Mouse (Mus musculus) limb, embryonic 14.5 days (tissue): ENCODE data around the gene Gm49369. TPM values are rescaled to one million over a fixed set of nuclear protein-coding genes. Genes with fewer than 3 reads are reported as not detected.

ENCODE experiments used
- ATAC-seq: fragments of 200-750 bp; cut with Nextera tagmentation; 2 replicates; pipeline ENCODE4 v1.8.0; 2017; ENCODE audit warnings: low read depth, moderate number of reproducible peaks, moderate TSS enrichment; ENCODE audit not compliant: low FRiP score
- DNase-seq: peaks from one replicate; pipeline ENCODE4 v3.0.0-alpha.2; 2015; ENCODE audit warnings: low spot score
- H3K27ac ChIP-seq: fragments of 300-500 bp; sonication (generic); replicated peaks from 2 replicates; pipeline ENCODE4 v1.5.1; 2014; ENCODE audit warnings: low read depth, mild to moderate bottlenecking, low read length, moderate library complexity, mixed read lengths
- H3K27me3 ChIP-seq: fragments of 300-500 bp; sonication (generic); 2 replicates; pipeline ENCODE4 v1.6.1; 2014; ENCODE audit warnings: low read length, mixed read lengths; ENCODE audit not compliant: control insufficient read depth, insufficient read depth
- H3K36me3 ChIP-seq: fragments of 300-500 bp; sonication (generic); 2 replicates; pipeline ENCODE4 v1.6.1; 2014; ENCODE audit warnings: mild to moderate bottlenecking, low read length, moderate library complexity, mixed read lengths; ENCODE audit not compliant: control insufficient read depth, insufficient read depth
- H3K4me1 ChIP-seq: fragments of 300-500 bp; sonication (generic); 2 replicates; pipeline ENCODE4 v1.6.1; 2014; ENCODE audit warnings: antibody characterized with exemption, low read length, mixed read lengths; ENCODE audit not compliant: control insufficient read depth, insufficient read depth
- H3K4me2 ChIP-seq: fragments of 300-500 bp; sonication (generic); replicated peaks from 2 replicates; pipeline ENCODE4 v1.6.1; 2014; ENCODE audit warnings: low read depth, mild to moderate bottlenecking, low read length, moderate library complexity; ENCODE audit not compliant: severe bottlenecking
- H3K4me3 ChIP-seq: fragments of 300-500 bp; sonication (generic); replicated peaks from 2 replicates; pipeline ENCODE4 v1.5.1; 2014; ENCODE audit warnings: low read length
- H3K9ac ChIP-seq: fragments of 300-500 bp; sonication (generic); 2 replicates; pipeline ENCODE4 v1.6.1; 2014; ENCODE audit warnings: mild to moderate bottlenecking, low read depth, low read length, moderate library complexity; ENCODE audit not compliant: severe bottlenecking
- H3K9me3 ChIP-seq: fragments of 300-500 bp; sonication (generic); 2 replicates; pipeline ENCODE4 v1.6.1; 2016; ENCODE audit warnings: low read length; ENCODE audit not compliant: control insufficient read depth
- POLR2A ChIP-seq: fragments of 200-500 bp; IDR thresholded peaks from 2 replicates; pipeline ENCODE4 v1.8.0; 2012; ENCODE audit warnings: inconsistent platforms, mild to moderate bottlenecking, moderate library complexity, borderline replicate concordance; ENCODE audit not compliant: insufficient read depth, insufficient read length; ENCODE audit errors: extremely low read depth
- WGBS: fragments of 180-500 bp; shearing (Covaris S2); extraction: QIAGEN DNeasy Blood & Tissue Kit; methylation state at CpG from one replicate; pipeline ENCODE4 v1.1.7; 2014; 5-methylcytosine and 5-hydroxymethylcytosine counted together
- polyA plus RNA-seq, 2 experiments: library from polyadenylated mRNA; depleted of rRNA in 1 of 2; stranded (reverse) in 1 of 2; unstranded in 1 of 2; fragments of >200 nt; fragmentation: Nextera tagmentation in 1 of 2; extraction: Ambion mirVana in 1 of 2; gene quantifications; 2 replicates each; pipeline versions ENCODE4 v1.2.1 to v1.2.3; 2012 to 2014

Gene Gm49369
- polyA plus RNA-seq, 2 experiments = 0.09 TPM; not detected in 1

DNA sequence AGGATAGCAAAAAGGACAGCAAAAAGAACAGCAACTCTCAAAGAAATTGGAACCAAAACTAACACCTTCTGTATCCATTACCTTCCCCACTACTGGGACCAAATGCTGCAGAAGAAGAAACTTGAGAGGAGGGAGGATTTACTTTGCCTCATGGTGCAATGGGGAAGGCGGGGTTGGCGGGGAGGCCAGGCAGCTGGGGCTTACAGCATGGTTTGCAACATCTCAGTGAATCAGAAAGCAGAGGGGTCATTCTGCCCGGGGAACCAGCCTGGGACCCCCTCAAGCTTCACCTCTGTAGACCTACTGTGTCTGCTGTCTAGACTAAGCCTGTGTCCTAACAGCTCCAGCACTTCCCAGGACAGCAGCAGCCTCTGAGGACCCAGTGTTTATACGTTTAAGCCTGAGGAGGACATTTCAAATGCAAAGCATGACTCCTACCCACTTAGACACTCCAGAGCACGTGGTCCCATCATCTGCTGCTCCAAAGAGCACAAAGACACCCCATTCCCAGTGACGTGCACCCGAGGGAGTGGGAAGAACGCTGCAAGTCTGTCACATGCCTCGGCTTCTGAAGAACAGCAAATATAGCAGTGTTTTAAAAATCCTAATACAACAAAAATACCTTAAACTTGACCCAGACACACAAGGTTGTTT is 33.0 kb downstream of the Gm49369 start:
- Histone ChIP-seq H3K9me3 (no peaks in the 10 kb centered on the region), H3K9ac (no peak overlapping the region), H3K4me2 (no peak overlapping the region), H3K36me3 (no peaks in the 10 kb centered on the region), H3K27ac (0 out of 2 replicates have a peak overlapping the region, but pooled peaks have one; percentile 13), H3K4me3 (no peak overlapping the region), H3K27me3 (no peaks in the 10 kb centered on the region), H3K4me1 (no peaks in the 10 kb centered on the region; the same call in 1 of the 2 replicates)
- ATAC-seq (peak; percentile 67; the same call in 1 of the 2 replicates), DNase-seq (no peak)
- no peak for TF ChIP-seq POLR2A
- WGBS = 26% methylated on average over 9 of the region's 9 CpGs

DNA sequence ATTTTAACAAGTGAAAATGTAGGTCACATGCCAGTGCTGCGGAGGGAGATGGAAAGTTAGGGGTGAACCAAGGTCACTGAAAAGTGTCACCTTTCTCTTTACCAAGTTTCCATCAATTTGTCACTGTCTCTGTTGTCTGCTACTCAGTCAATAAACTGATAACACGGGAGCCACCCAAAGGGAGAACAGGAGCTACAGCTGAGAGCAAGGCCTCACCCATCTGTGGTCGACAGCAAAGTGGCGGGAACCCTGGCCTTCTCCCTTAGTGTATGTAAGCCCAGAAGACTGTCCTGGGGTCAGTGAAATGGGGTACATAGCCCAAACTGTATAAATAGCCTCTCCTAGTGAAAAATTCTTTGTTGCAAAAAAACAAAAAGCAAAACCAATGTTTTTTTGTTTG is 34.9 kb downstream of the Gm49369 start:
- Histone ChIP-seq H3K9ac (no peak overlapping the region), H3K4me2 (no peak overlapping the region), H3K4me3 (no peak overlapping the region), H3K27me3 (no peaks in the 10 kb centered on the region), H3K36me3 (no peaks in the 10 kb centered on the region), H3K27ac (no peak overlapping the region), H3K9me3 (no peaks in the 10 kb centered on the region), H3K4me1 (no peaks in the 10 kb centered on the region; the same call in 1 of the 2 replicates)
- DNase-seq (no peak), ATAC-seq (no peak)
- 72% methylated on average over 4 of the region's 4 CpGs for WGBS
- TF ChIP-seq POLR2A = no peak

DNA sequence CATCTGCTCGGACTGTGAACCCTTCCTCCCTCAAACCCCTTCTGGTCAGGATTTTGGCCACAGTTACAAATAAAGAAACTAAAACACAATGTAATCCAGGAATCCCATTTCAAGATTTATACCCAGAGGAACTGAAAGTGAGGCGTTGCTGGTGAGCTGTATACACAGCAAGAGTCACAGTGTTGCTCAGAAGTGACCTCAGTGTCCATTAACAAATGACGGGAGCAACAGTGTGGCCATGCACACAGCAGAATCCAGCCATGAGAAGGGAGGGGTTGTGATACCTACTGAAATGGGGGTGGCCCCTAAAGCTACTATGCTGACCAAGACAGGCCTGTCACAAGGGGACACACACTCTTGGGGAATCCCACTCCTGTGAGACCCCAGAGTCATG is 40.2 kb downstream of the Gm49369 start:
- Histone ChIP-seq H3K27ac (no peak overlapping the region), H3K4me2 (no peak overlapping the region), H3K4me1 (0 out of 2 replicates have a peak, but pooled peaks cover 3% of the 10 kb centered on the region), H3K4me3 (no peak overlapping the region), H3K36me3 (no peaks in the 10 kb centered on the region), H3K9me3 (no peaks in the 10 kb centered on the region), H3K27me3 (no peaks in the 10 kb centered on the region), H3K9ac (no peak overlapping the region)
- ATAC-seq (no peak), DNase-seq (no peak)
- TF ChIP-seq POLR2A = no peak
- WGBS = 72% methylated on average over 3 of the region's 3 CpGs

DNA sequence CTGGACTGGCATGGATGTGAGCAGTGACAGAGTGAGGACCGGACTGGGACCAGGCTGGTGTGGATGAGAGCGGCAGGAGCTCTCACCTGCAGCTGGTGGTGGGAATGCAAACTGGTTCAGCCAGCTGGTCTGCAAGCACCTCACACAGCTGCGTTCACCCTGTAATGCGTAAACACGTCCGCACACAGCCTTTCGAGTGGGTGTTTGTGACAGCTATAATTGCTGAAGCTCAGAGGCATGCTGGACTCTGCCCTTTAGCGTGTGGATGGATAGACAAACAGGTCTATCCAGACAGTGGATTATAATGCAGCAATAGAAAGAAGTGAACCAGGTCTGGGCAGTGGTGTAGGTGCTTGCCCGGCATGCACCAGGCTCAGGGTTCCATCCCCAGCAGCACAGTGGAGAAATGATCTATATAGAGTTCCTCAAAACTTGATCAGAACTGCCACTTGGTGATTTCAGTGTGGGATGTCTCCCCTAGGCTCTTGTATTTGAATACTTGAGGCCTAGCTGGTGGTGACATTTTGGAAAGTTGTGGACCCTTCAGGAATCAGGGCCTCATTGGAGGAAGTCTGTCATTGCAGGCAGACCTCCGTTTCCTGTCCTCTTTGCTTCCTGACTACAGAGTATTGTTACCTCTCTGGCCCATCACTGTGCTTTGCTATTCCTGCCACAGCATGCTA is 40.8 kb downstream of the Gm49369 start:
- no peak overlapping the region for H3K4me3 ChIP-seq
- 60% methylated on average over 10 of the region's 10 CpGs for WGBS
- no peak for TF ChIP-seq POLR2A
- no peak overlapping the region for H3K9ac ChIP-seq
- H3K27ac ChIP-seq = no peak overlapping the region
- ATAC-seq (no peak), DNase-seq (no peak)
- H3K4me2 ChIP-seq = no peak overlapping the region
- H3K9me3 ChIP-seq = no peaks in the 10 kb centered on the region
- 0 out of 2 replicates have a peak, but pooled peaks cover 3% of the 10 kb centered on the region for H3K4me1 ChIP-seq
- H3K36me3 ChIP-seq = no peaks in the 10 kb centered on the region
- no peaks in the 10 kb centered on the region for H3K27me3 ChIP-seq

DNA sequence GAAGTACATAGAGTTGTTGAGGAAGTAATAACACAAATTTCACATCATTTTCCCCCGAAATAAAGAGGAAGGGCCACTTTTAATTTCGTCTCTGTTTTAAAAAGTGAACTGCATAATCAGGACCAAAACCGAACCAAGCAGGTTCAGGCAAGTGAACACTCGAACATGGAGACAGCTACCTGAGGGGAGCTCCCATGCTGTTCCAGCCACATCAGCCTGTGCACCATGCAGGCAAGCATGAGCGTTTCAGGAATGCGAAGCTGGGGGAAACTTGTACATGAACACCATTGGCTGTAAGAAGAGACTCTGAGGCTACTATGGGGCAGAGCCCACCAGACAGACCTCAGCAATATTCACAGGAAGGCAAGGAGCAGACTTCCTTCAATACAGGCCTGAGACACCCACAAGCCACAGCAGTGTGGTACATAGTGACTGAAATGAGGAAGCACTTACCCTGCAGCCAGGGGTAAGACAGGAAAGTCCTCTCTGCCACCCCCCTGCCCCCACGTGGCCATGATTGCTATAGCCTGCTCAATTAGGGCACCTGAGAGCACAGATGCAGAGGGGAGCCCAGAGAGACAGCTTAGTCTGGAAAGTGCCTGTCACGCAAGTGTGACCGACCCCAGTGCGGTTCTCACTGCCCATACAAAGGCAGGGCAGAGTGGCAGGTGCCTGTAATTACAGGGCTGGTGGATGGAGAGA is 42.0 kb downstream of the Gm49369 start:
- no peaks in the 10 kb centered on the region for H3K36me3 ChIP-seq
- ATAC-seq (no peak), DNase-seq (no peak)
- H3K27ac ChIP-seq = no peak overlapping the region
- no peak for TF ChIP-seq POLR2A
- H3K9me3 ChIP-seq = no peaks in the 10 kb centered on the region
- H3K4me3 ChIP-seq = no peak overlapping the region
- no peaks in the 10 kb centered on the region for H3K27me3 ChIP-seq
- 0 out of 2 replicates have a peak, but pooled peaks cover 3% of the 10 kb centered on the region for H3K4me1 ChIP-seq
- H3K4me2 ChIP-seq = no peak overlapping the region
- no peak overlapping the region for H3K9ac ChIP-seq
- 43% methylated on average over 10 of the region's 10 CpGs for WGBS
